Mouse (Mus musculus) embryonic facial prominence, embryonic 11.5 days (tissue): ENCODE data around the gene Setd3. TPM values are rescaled to one million over a fixed set of nuclear protein-coding genes. Genes with fewer than 3 reads are reported as not detected.

Experiments used
- ATAC-seq: fragments of 200-750 bp; cut with Nextera tagmentation; replicated peaks from 2 replicates; pipeline ENCODE4 v1.8.0; 2017; ENCODE audit warnings: low read depth; ENCODE audit not compliant: insufficient number of reproducible peaks, low FRiP score, low TSS enrichment
- DNase-seq: peaks from one replicate; pipeline ENCODE4 v3.0.0-alpha.2; 2015; ENCODE audit warnings: low spot score
- H3K27ac ChIP-seq: fragments of 300-500 bp; sonication (generic); replicated peaks from 2 replicates; pipeline ENCODE4 v1.5.1; 2014; ENCODE audit warnings: mild to moderate bottlenecking, low read depth, low read length, control low read depth
- H3K27me3 ChIP-seq: fragments of 300-500 bp; sonication (generic); 2 replicates; pipeline ENCODE4 v1.6.1; 2014; ENCODE audit warnings: mild to moderate bottlenecking, low read length, moderate library complexity, mixed read lengths; ENCODE audit not compliant: control insufficient read depth, insufficient read depth
- H3K36me3 ChIP-seq: fragments of 300-500 bp; sonication (generic); replicated peaks from 2 replicates; pipeline ENCODE4 v1.6.1; 2014; ENCODE audit warnings: low read depth, mild to moderate bottlenecking, low read length, moderate library complexity, mixed read lengths; ENCODE audit not compliant: control insufficient read depth, insufficient read depth
- H3K4me1 ChIP-seq: fragments of 300-500 bp; sonication (generic); 2 replicates; pipeline ENCODE4 v1.6.1; 2014; ENCODE audit warnings: low read length, mixed read lengths; ENCODE audit not compliant: control insufficient read depth, insufficient read depth
- H3K4me2 ChIP-seq: fragments of 300-500 bp; sonication (generic); 2 replicates; pipeline ENCODE4 v1.6.1; 2014; ENCODE audit warnings: low read depth, mild to moderate bottlenecking, control low read depth, low read length, moderate library complexity
- H3K4me3 ChIP-seq: fragments of 300-500 bp; sonication (generic); 2 replicates; pipeline ENCODE4 v1.5.1; 2014; ENCODE audit warnings: low read depth, low read length, control low read depth
- H3K9ac ChIP-seq: fragments of 300-500 bp; sonication (generic); replicated peaks from 2 replicates; pipeline ENCODE4 v1.6.1; 2014; ENCODE audit warnings: mild to moderate bottlenecking, control low read depth, low read length
- H3K9me3 ChIP-seq: fragments of 300-500 bp; sonication (generic); replicated peaks from 2 replicates; pipeline ENCODE4 v1.6.1; 2016; ENCODE audit warnings: mild to moderate bottlenecking, low read length, inconsistent platforms, mixed read lengths; ENCODE audit not compliant: control insufficient read depth
- WGBS: fragments of 180-500 bp; shearing (Covaris S2); extraction: QIAGEN DNeasy Blood & Tissue Kit; methylation state at CpG from one replicate; pipeline ENCODE4 v1.1.7; 2014; 5-methylcytosine and 5-hydroxymethylcytosine counted together
- polyA plus RNA-seq: library from polyadenylated mRNA; unstranded; fragments of >200 nt; fragmentation: Nextera tagmentation; extraction: Ambion mirVana; gene quantifications from 2 replicates; pipeline ENCODE4 v1.2.1, GENCODE M21; 2014

Gene Setd3
- polyA plus RNA-seq, 1 experiment from 2014 or later = 101 TPM

GRCm38 (mm10) chr12:108176366-108176765 is 2.7 kb downstream of the Setd3 start:
- Histone ChIP-seq H3K27me3 (no peaks in the 10 kb centered on the region), H3K27ac (no peak overlapping the region), H3K4me3 (no peak overlapping the region), H3K4me1 (no peaks in the 10 kb centered on the region; the same call in 1 of the 2 replicates), H3K9me3 (no peaks in the 10 kb centered on the region), H3K9ac (no peak overlapping the region), H3K4me2 (no peak overlapping the region), H3K36me3 (no peaks in the 10 kb centered on the region)
- ATAC-seq = no peak
- WGBS = 73% methylated on average over 3 of the region's 3 CpGs
- no peak for DNase-seq

- no peaks in the 10 kb centered on the region for H3K9me3 ChIP-seq
- 77% methylated on average over 8 of the region's 8 CpGs for WGBS
- no peaks in the 10 kb centered on the region; the same call in 1 of the 2 replicates for H3K4me1 ChIP-seq
- no peak overlapping the region for H3K4me3 ChIP-seq
- H3K27me3 ChIP-seq = no peaks in the 10 kb centered on the region
- H3K9ac ChIP-seq = no peak overlapping the region
- H3K4me2 ChIP-seq = no peak overlapping the region
- H3K36me3 ChIP-seq = no peaks in the 10 kb centered on the region
- DNase-seq (no peak), ATAC-seq (no peak)
- no peak overlapping the region for H3K27ac ChIP-seq
Measured at GRCm38 (mm10) chr12:108174606-108175505, 4.3 kb downstream of the Setd3 start.

GRCm38 (mm10) chr12:108172639-108173038 is 6.5 kb downstream of the Setd3 start:
- Histone ChIP-seq H3K27me3 (no peaks in the 10 kb centered on the region), H3K9ac (no peak overlapping the region), H3K4me2 (no peak overlapping the region), H3K9me3 (no peaks in the 10 kb centered on the region), H3K36me3 (no peaks in the 10 kb centered on the region), H3K27ac (no peak overlapping the region), H3K4me3 (no peak overlapping the region), H3K4me1 (no peaks in the 10 kb centered on the region; the same call in 1 of the 2 replicates)
- no peak for DNase-seq
- ATAC-seq = no peak
- WGBS = 61% methylated on average over 4 of the region's 4 CpGs

GRCm38 (mm10) chr12:108171336-108171735 is 7.8 kb downstream of the Setd3 start:
- ATAC-seq = no peak
- Histone ChIP-seq H3K9ac (no peak overlapping the region), H3K27me3 (no peaks in the 10 kb centered on the region), H3K9me3 (no peaks in the 10 kb centered on the region), H3K36me3 (no peaks in the 10 kb centered on the region), H3K4me1 (no peaks in the 10 kb centered on the region), H3K4me2 (no peak overlapping the region), H3K27ac (no peak overlapping the region), H3K4me3 (no peak overlapping the region)
- no peak for DNase-seq

- WGBS = 93% methylated on average over 3 of the region's 3 CpGs
- H3K27me3 ChIP-seq = no peaks in the 10 kb centered on the region
- H3K4me2 ChIP-seq = no peak overlapping the region
Measured at GRCm38 (mm10) chr12:108170467-108170866, 8.6 kb downstream of the Setd3 start.

GRCm38 (mm10) chr12:108168909-108169308 is 10.2 kb downstream of the Setd3 start:
- 66% methylated on average over 3 of the region's 3 CpGs for WGBS

More at GRCm38 (mm10) chr12:108170467-108170866, 8.6 kb downstream of the Setd3 start:
- no peak overlapping the region for H3K4me3 ChIP-seq
- no peaks in the 10 kb centered on the region for H3K4me1 ChIP-seq
- no peak for ATAC-seq
- H3K27ac ChIP-seq = no peak overlapping the region
- DNase-seq = no peak
- H3K9ac ChIP-seq = no peak overlapping the region
- no peaks in the 10 kb centered on the region for H3K9me3 ChIP-seq
- H3K36me3 ChIP-seq = no peaks in the 10 kb centered on the region

GRCm38 (mm10) chr12:108163706-108164105 is 15.4 kb downstream of the Setd3 start:
- Histone ChIP-seq H3K9ac (no peak overlapping the region), H3K27ac (no peak overlapping the region), H3K36me3 (no peaks in the 10 kb centered on the region; the same call in none of the 2 replicates), H3K4me1 (no peaks in the 10 kb centered on the region), H3K4me2 (no peak overlapping the region), H3K4me3 (no peak overlapping the region), H3K9me3 (no peaks in the 10 kb centered on the region), H3K27me3 (no peaks in the 10 kb centered on the region)
- 94% methylated on average over 3 of the region's 3 CpGs for WGBS
- ATAC-seq (no peak), DNase-seq (no peak)

More at GRCm38 (mm10) chr12:108168909-108169308, 10.2 kb downstream of the Setd3 start:
- H3K4me3 ChIP-seq = no peak overlapping the region
- H3K27ac ChIP-seq = no peak overlapping the region
- H3K27me3 ChIP-seq = no peaks in the 10 kb centered on the region
- DNase-seq (no peak), ATAC-seq (no peak)
- no peaks in the 10 kb centered on the region for H3K9me3 ChIP-seq
- no peaks in the 10 kb centered on the region for H3K4me1 ChIP-seq
- no peak overlapping the region for H3K9ac ChIP-seq
- H3K4me2 ChIP-seq = no peak overlapping the region
- H3K36me3 ChIP-seq = no peaks in the 10 kb centered on the region; the same call in 1 of the 2 replicates

GRCm38 (mm10) chr12:108162036-108162435 is 17.1 kb downstream of the Setd3 start:
- Histone ChIP-seq H3K9me3 (no peaks in the 10 kb centered on the region), H3K4me2 (no peak overlapping the region), H3K9ac (no peak overlapping the region), H3K27me3 (no peaks in the 10 kb centered on the region), H3K27ac (no peak overlapping the region), H3K4me3 (no peak overlapping the region), H3K36me3 (no peaks in the 10 kb centered on the region; the same call in none of the 2 replicates), H3K4me1 (no peaks in the 10 kb centered on the region)
- ATAC-seq = no peak
- 92% methylated on average over 1 of the region's 1 CpGs for WGBS
- peak; percentile 50 for DNase-seq
